Mouse (Mus musculus) cerebral cortex, adult 2 months (tissue): ENCODE results near the gene Gdpgp1.

ENCODE experiments used
- WGBS: fragments of 180-500 bp; shearing (Covaris S2); methylation state at CpG from one replicate; pipeline ENCODE4 v1.1.7; 2018; 5-methylcytosine and 5-hydroxymethylcytosine counted together

Gene Gdpgp1

GRCm38 (mm10) chr7:80276374-80276773, 43.7 kb downstream of the Gdpgp1 start:
- WGBS = 97% methylated on average over 4 of the region's 4 CpGs

- 89% methylated on average over 10 of the region's 10 CpGs for WGBS
Observed at GRCm38 (mm10) chr7:80280032-80280431, 47.4 kb downstream of the Gdpgp1 start.

- WGBS = 89% methylated on average over 2 of the region's 2 CpGs
Observed at GRCm38 (mm10) chr7:80280998-80281397, 48.3 kb downstream of the Gdpgp1 start.

GRCm38 (mm10) chr7:80281646-80282045, 49.0 kb downstream of the Gdpgp1 start:
- 84% methylated on average over 3 of the region's 3 CpGs for WGBS

- 86% methylated on average over 3 of the region's 3 CpGs for WGBS
Observed at GRCm38 (mm10) chr7:80283226-80283918, 50.7 kb downstream of the Gdpgp1 start.

GRCm38 (mm10) chr7:80284391-80284790, 51.7 kb downstream of the Gdpgp1 start:
- 91% methylated on average over 5 of the region's 5 CpGs for WGBS

GRCm38 (mm10) chr7:80285725-80286124, 53.1 kb downstream of the Gdpgp1 start:
- 92% methylated on average over 6 of the region's 6 CpGs for WGBS

GRCm38 (mm10) chr7:80287736-80288135, 55.1 kb downstream of the Gdpgp1 start:
- 92% methylated on average over 10 of the region's 10 CpGs for WGBS
